Comparison of ENCODE assay signal across 31 mouse cellular contexts in the genomic region with DNA sequence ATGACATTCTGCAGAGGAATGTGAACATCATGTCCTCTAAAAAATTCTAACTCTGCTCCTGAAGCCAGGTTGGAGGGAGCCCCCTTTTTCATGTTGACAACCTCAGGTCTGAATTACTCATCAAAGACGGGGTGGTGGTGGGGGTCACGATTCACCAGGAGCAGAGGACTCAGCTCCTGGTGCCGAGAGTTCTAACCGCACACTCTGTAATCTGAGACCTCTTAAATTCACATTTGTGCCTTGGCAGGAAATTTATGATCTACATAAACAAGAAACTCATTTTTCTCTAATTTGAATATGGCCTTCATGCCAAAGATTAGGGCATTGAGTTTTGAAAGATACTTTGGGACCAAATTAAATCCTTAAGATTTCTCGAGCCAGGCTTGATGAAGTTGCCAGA.
DNase-seq lines count a peak whose midpoint lies in the region; ATAC-seq and TF ChIP-seq lines count a peak whose summit lies in the region.
"Had no signal": no experiment of that assay in that cellular context is flagged by ENCODE, and none has a peak within 500 bp of the region (broad histone marks: within the 10 kb centered on the region; RNA-seq: fewer than 3 reads in every experiment).

No protein-coding gene starts in this region.

- no peaks in the 10 kb centered on the region for H3K27me3 ChIP-seq in embryonic facial prominence, embryonic 15.5 days
- no peaks in the 10 kb centered on the region for H3K27me3 ChIP-seq in liver, postnatal 0 days (ENCODE audit: insufficient read depth, low read length)
- H3K27me3 ChIP-seq: forebrain, embryonic 13.5 days; hindbrain, embryonic 15.5 days; intestine, embryonic 15.5 days; neural tube, embryonic 13.5 days had no signal

- no peak overlapping the region for H3K9ac ChIP-seq in embryonic facial prominence, embryonic 15.5 days
- no peak overlapping the region for H3K9ac ChIP-seq in liver, postnatal 0 days (replicated peaks)
- H3K9ac ChIP-seq: forebrain, embryonic 13.5 days; hindbrain, embryonic 15.5 days; intestine, embryonic 15.5 days; liver, embryonic 14.5 days; lung, embryonic 14.5 days; neural tube, embryonic 13.5 days had no signal

- no peak overlapping the region for H3K4me3 ChIP-seq in embryonic facial prominence, embryonic 15.5 days (replicated peaks)
- no peak overlapping the region for H3K4me3 ChIP-seq in liver, postnatal 0 days (ENCODE audit: low read depth, low read length)
- H3K4me3 ChIP-seq: erythroblast, embryonic 14.5 days; forebrain, embryonic 13.5 days; hindbrain, embryonic 10.5 days; hindbrain, embryonic 15.5 days; intestine, embryonic 15.5 days; left cerebral cortex, adult 2 months; midbrain, embryonic 10.5 days; neural tube, embryonic 13.5 days had no signal

- no peak for ATAC-seq in embryonic facial prominence, embryonic 15.5 days (ENCODE audit: insufficient number of reproducible peaks, low FRiP score, low TSS enrichment, low read depth)
- no peak for ATAC-seq in erythroid progenitor cell, adult 5-6 weeks (replicated peaks; ENCODE audit: low FRiP score, poor library complexity, severe bottlenecking)
- no peak for ATAC-seq in liver, postnatal 0 days
- ATAC-seq: forebrain, embryonic 13.5 days; intestine, embryonic 15.5 days had no signal

- no peak overlapping the region for H3K4me2 ChIP-seq in embryonic facial prominence, embryonic 15.5 days (replicated peaks)
- no peak overlapping the region for H3K4me2 ChIP-seq in liver, postnatal 0 days (ENCODE audit: low read depth, low read length)
- H3K4me2 ChIP-seq: forebrain, embryonic 13.5 days; hindbrain, embryonic 15.5 days; intestine, embryonic 15.5 days; lung, embryonic 14.5 days; neural tube, embryonic 13.5 days had no signal

- H3K36me3 ChIP-seq in embryonic facial prominence, embryonic 15.5 days, result no peaks in the 10 kb centered on the region
- H3K36me3 ChIP-seq in liver, postnatal 0 days (replicated peaks; ENCODE audit: insufficient read depth, low read length), result no peaks in the 10 kb centered on the region
- H3K36me3 ChIP-seq: hindbrain, embryonic 10.5 days; hindbrain, embryonic 15.5 days; intestine, embryonic 15.5 days; midbrain, embryonic 10.5 days; neural tube, embryonic 13.5 days had no signal

- no peak for TF ChIP-seq CTCF in liver, postnatal 0 days (IDR thresholded peaks at IDR 0.05; ENCODE audit: low read depth)

- H3K27ac ChIP-seq in embryonic facial prominence, embryonic 15.5 days (replicated peaks), result peak overlapping the region; percentile 56; the same call in 1 of the 2 replicates
- H3K27ac ChIP-seq in liver, postnatal 0 days (ENCODE audit: low read depth), result no peak overlapping the region
- H3K27ac ChIP-seq: forebrain, embryonic 13.5 days; hindbrain, embryonic 10.5 days; hindbrain, embryonic 15.5 days; intestine, embryonic 15.5 days; left cerebral cortex, adult 2 months; liver, embryonic 14.5 days; midbrain, embryonic 10.5 days; neural tube, embryonic 13.5 days; stomach, postnatal 0 days had no signal

- 0 out of 2 replicates have a peak, but pooled peaks cover 16% of the 10 kb centered on the region for H3K4me1 ChIP-seq in embryonic facial prominence, embryonic 15.5 days
- H3K4me1 ChIP-seq in liver, postnatal 0 days (ENCODE audit: insufficient read depth), result no peaks in the 10 kb centered on the region
- H3K4me1 ChIP-seq: forebrain, embryonic 13.5 days; hindbrain, embryonic 10.5 days; hindbrain, embryonic 15.5 days; intestine, embryonic 15.5 days; midbrain, embryonic 10.5 days; neural tube, embryonic 13.5 days had no signal

- no peak for TF ChIP-seq EP300 in liver, postnatal 0 days (IDR thresholded peaks at IDR 0.05; ENCODE audit: low read depth)

- no peaks in the 10 kb centered on the region for H3K9me3 ChIP-seq in embryonic facial prominence, embryonic 15.5 days (replicated peaks)
- H3K9me3 ChIP-seq in liver, postnatal 0 days (ENCODE audit: low read length), result no peaks in the 10 kb centered on the region
- H3K9me3 ChIP-seq: forebrain, embryonic 13.5 days; hindbrain, embryonic 10.5 days; hindbrain, embryonic 15.5 days; intestine, embryonic 15.5 days; midbrain, embryonic 10.5 days; neural tube, embryonic 13.5 days had no signal

- 20% methylated on average over 5 of the region's 5 CpGs for WGBS in embryonic facial prominence, embryonic 15.5 days
- WGBS in liver, postnatal 0 days (ENCODE audit: insufficient replicate concordance), result 74% methylated on average over 5 of the region's 5 CpGs

- DNase-seq in heart, adult 11 months, result peak; percentile 25
- DNase-seq in heart, adult 18-20 months, result no peak
- peak; percentile 48 for DNase-seq in forelimb bud, embryonic 11.5 days (ENCODE audit: low read depth, low spot score)
- DNase-seq in mesoderm, embryonic 11.5 days (ENCODE audit: low read depth, low spot score), result peak; percentile 42
- no peak for DNase-seq in liver, postnatal 0 days
- DNase-seq: adrenal gland, adult 2 months; adrenal gland, postnatal 36 days; B cell, adult 2 months; cerebellum, adult 18-20 months; cerebellum, postnatal 10 days; heart, postnatal 14 days; kidney, adult 9 months; kidney, postnatal 14 days; liver; lung, embryonic 14.5 days; lung, postnatal 14 days; right cerebral cortex, postnatal 4 days; thymus, adult 18-20 months; thymus, postnatal 25 days had no signal

Comparison
In these comparisons a context has a peak if more than half of its experiments do, and no peak if none do; other contexts are left out.
1. DNase-seq: peak in heart, adult 11 months (single experiment), forelimb bud, embryonic 11.5 days (single experiment) and mesoderm, embryonic 11.5 days (single experiment); none in heart, adult 18-20 months (0 of 2) and liver, postnatal 0 days (single experiment).